Mouse (Mus musculus): Measurements from ENCODE around the gene Plod3.

DNA sequence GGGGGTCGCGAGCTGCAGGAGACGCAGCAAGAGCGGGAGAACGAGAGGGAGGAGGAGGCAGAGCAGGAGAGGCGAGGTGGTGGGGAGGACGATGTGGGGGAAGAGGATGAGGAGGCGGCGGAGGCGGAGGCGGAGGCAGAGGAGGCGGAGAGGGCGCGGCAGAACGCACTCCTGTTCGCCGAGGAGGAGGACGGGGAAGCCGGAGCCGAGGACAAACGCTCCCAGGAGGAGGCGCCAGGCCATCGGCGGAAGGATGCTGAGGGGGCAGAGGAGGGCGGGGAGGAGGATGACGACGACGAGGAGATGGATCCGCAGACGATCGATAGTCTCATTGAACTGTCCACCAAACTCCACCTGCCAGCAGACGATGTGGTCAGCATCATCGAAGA lies 45.2 kb downstream of the Plod3 start:
- TF ChIP-seq CTCF (IDR thresholded peaks at IDR 0.05; ENCODE audit: extremely low read depth, insufficient read depth, low read length) (no peak), POLR2A (IDR thresholded peaks at IDR 0.05; ENCODE audit: extremely low read depth, insufficient read depth, low read length) (peak; percentile 57)
